Mouse (Mus musculus) limb, embryonic 15.5 days (tissue): Measurements from ENCODE around the gene Notch4. TPM values are rescaled to one million over a fixed set of nuclear protein-coding genes. Genes with fewer than 3 reads are reported as not detected.

Source experiments
- ATAC-seq: fragments of 200-750 bp; cut with Nextera tagmentation; 2 replicates; pipeline ENCODE4 v1.8.0; 2017; ENCODE audit warnings: low read depth, moderate TSS enrichment; ENCODE audit not compliant: insufficient number of reproducible peaks, low FRiP score, low TSS enrichment
- H3K27ac ChIP-seq: fragments of 300-500 bp; sonication (generic); 2 replicates; pipeline ENCODE4 v1.5.1; 2015; ENCODE audit warnings: moderate library complexity, mild to moderate bottlenecking, inconsistent platforms
- H3K27me3 ChIP-seq: fragments of 300-500 bp; sonication (generic); 2 replicates; pipeline ENCODE4 v1.6.1; 2015; ENCODE audit warnings: inconsistent platforms
- H3K36me3 ChIP-seq: fragments of 300-500 bp; sonication (generic); 2 replicates; pipeline ENCODE4 v1.6.1; 2015; ENCODE audit warnings: inconsistent platforms
- H3K4me1 ChIP-seq: fragments of 300-500 bp; sonication (generic); 2 replicates; pipeline ENCODE4 v1.6.1; 2015; ENCODE audit warnings: inconsistent platforms
- H3K4me2 ChIP-seq: fragments of 300-500 bp; sonication (generic); 2 replicates; pipeline ENCODE4 v1.6.1; 2015; ENCODE audit warnings: mild to moderate bottlenecking, inconsistent platforms
- H3K4me3 ChIP-seq: fragments of 300-500 bp; sonication (generic); 2 replicates; pipeline ENCODE4 v1.5.1; 2015; ENCODE audit warnings: mild to moderate bottlenecking, inconsistent platforms
- H3K9ac ChIP-seq: fragments of 300-500 bp; sonication (generic); 2 replicates; pipeline ENCODE4 v1.6.1; 2015; ENCODE audit warnings: inconsistent platforms
- H3K9me3 ChIP-seq: fragments of 300-500 bp; sonication (generic); 2 replicates; pipeline ENCODE4 v1.6.1; 2016; ENCODE audit warnings: inconsistent platforms
- WGBS: fragments of 180-500 bp; shearing (Covaris S2); methylation state at CpG from one replicate; pipeline ENCODE4 v1.1.7; 2015; 5-methylcytosine and 5-hydroxymethylcytosine counted together
- polyA plus RNA-seq: library from polyadenylated mRNA; unstranded; fragments of >200 nt; fragmentation: Nextera tagmentation; extraction: Ambion mirVana; gene quantifications from 2 replicates; pipeline ENCODE4 v1.2.1, GENCODE M21; 2015

Gene Notch4
- polyA plus RNA-seq, 1 experiment from 2014 or later, result 3.4 TPM

- peak overlapping the region; percentile 90; the same call in 1 of the 2 replicates for H3K4me2 ChIP-seq
- no peaks in the 10 kb centered on the region for H3K9me3 ChIP-seq
- H3K27me3 ChIP-seq, result peaks cover 33% of the 10 kb centered on the region
- 25% methylated on average over 12 of the region's 12 CpGs for WGBS
- no peak overlapping the region for H3K9ac ChIP-seq
- peak overlapping the region; percentile 78 for H3K4me3 ChIP-seq
- H3K36me3 ChIP-seq, result peaks cover 8% of the 10 kb centered on the region
- peaks cover 61% of the 10 kb centered on the region for H3K4me1 ChIP-seq
- no peak for ATAC-seq
- no peak overlapping the region for H3K27ac ChIP-seq
Measured at GRCm38 (mm10) chr17:34629796-34630603, 65.9 kb downstream of the Notch4 start.

- whole genome bisulfite sequencing, result 3% methylated on average over 42 of the region's 48 CpGs
- no peak for ATAC-seq
- Histone ChIP-seq H3K27me3 (peaks cover 33% of the 10 kb centered on the region), H3K36me3 (no peaks in the 10 kb centered on the region), H3K9ac (no peak overlapping the region; the same call in 1 of the 2 replicates), H3K27ac (no peak overlapping the region), H3K4me2 (peak overlapping the region; percentile 42), H3K9me3 (no peaks in the 10 kb centered on the region), H3K4me1 (peaks cover 61% of the 10 kb centered on the region), H3K4me3 (peak overlapping the region; percentile 78)
Measured at GRCm38 (mm10) chr17:34630761-34631301, 66.8 kb downstream of the Notch4 start.

- Histone ChIP-seq H3K9ac (no peak overlapping the region), H3K27ac (no peak overlapping the region), H3K4me1 (peaks cover 53% of the 10 kb centered on the region), H3K4me2 (peak overlapping the region; percentile 79), H3K36me3 (no peaks in the 10 kb centered on the region), H3K9me3 (no peaks in the 10 kb centered on the region), H3K4me3 (peak overlapping the region; percentile 39), H3K27me3 (peaks cover 33% of the 10 kb centered on the region)
- ATAC-seq, result no peak
- WGBS, result 6% methylated on average over 12 of the region's 12 CpGs
Measured at GRCm38 (mm10) chr17:34631647-34632046, 67.6 kb downstream of the Notch4 start.

- peak; percentile 49 for ATAC-seq
- Histone ChIP-seq H3K4me1 (peaks cover 50% of the 10 kb centered on the region), H3K27me3 (peaks cover 33% of the 10 kb centered on the region)
Measured at GRCm38 (mm10) chr17:34632261-34632691, 68.2 kb downstream of the Notch4 start.

GRCm38 (mm10) chr17:34635671-34636070, 71.6 kb downstream of the Notch4 start:
- no peak overlapping the region for H3K4me3 ChIP-seq
- 56% methylated on average over 2 of the region's 2 CpGs for WGBS
- peaks cover 26% of the 10 kb centered on the region for H3K4me1 ChIP-seq
- H3K4me2 ChIP-seq, result no peak overlapping the region
- no peaks in the 10 kb centered on the region for H3K36me3 ChIP-seq
- H3K9me3 ChIP-seq, result no peaks in the 10 kb centered on the region
- H3K9ac ChIP-seq, result no peak overlapping the region
- no peak for ATAC-seq
- H3K27ac ChIP-seq, result no peak overlapping the region
- peaks cover 20% of the 10 kb centered on the region for H3K27me3 ChIP-seq

More at GRCm38 (mm10) chr17:34632261-34632691, 68.2 kb downstream of the Notch4 start:
- H3K4me2 ChIP-seq, result peak overlapping the region; percentile 79
- H3K9me3 ChIP-seq, result no peaks in the 10 kb centered on the region
- H3K27ac ChIP-seq, result no peak overlapping the region
- WGBS, result under 1% methylated on average over 26 of the region's 26 CpGs
- no peaks in the 10 kb centered on the region for H3K36me3 ChIP-seq
- H3K9ac ChIP-seq, result 0 out of 2 replicates have a peak overlapping the region, but pooled peaks have one; percentile 7
- peak overlapping the region; percentile 39 for H3K4me3 ChIP-seq

- H3K4me2 ChIP-seq, result no peak overlapping the region
- H3K9ac ChIP-seq, result no peak overlapping the region
- no peaks in the 10 kb centered on the region for H3K9me3 ChIP-seq
- no peak overlapping the region for H3K27ac ChIP-seq
- peaks cover 17% of the 10 kb centered on the region for H3K4me1 ChIP-seq
- H3K4me3 ChIP-seq, result no peak overlapping the region
- peaks cover 7% of the 10 kb centered on the region; the same call in 1 of the 2 replicates for H3K27me3 ChIP-seq
- no peak for ATAC-seq
- no peaks in the 10 kb centered on the region for H3K36me3 ChIP-seq
- WGBS, result 55% methylated on average over 3 of the region's 3 CpGs
Measured at GRCm38 (mm10) chr17:34637459-34637858, 73.4 kb downstream of the Notch4 start.

Other genes starting within 250 kb of the Notch4 start
- not detected in 2 replicates for gene H2-Eb2, start 238.6 kb upstream of the Notch4 start, polyA plus RNA-seq
- 0.20 TPM in 2 replicates for gene Btnl2, start 209.4 kb upstream of the Notch4 start, polyA plus RNA-seq
- gene Btnl1, start 187.1 kb upstream of the Notch4 start, polyA plus RNA-seq, result not detected in 2 replicates
- 0.61 TPM in 1 of 2 replicates, not detected in the other for gene BC051142, start 165.4 kb upstream of the Notch4 start, polyA plus RNA-seq
- not detected in 2 replicates for gene Btnl4, start 87.0 kb upstream of the Notch4 start, polyA plus RNA-seq
- gene Btnl6, start 46.9 kb upstream of the Notch4 start, polyA plus RNA-seq, result not detected in 2 replicates
- gene Gpsm3, start 25.5 kb downstream of the Notch4 start, polyA plus RNA-seq, result 7.2 and 10.1 TPM in 2 replicates
- 9.6 and 9.8 TPM in 2 replicates for gene Pbx2, start 27.0 kb downstream of the Notch4 start, polyA plus RNA-seq
- gene Ager, start 33.6 kb downstream of the Notch4 start, polyA plus RNA-seq, result 2.0 and 2.5 TPM in 2 replicates
- gene Rnf5, start 39.4 kb downstream of the Notch4 start, polyA plus RNA-seq, result 107 and 111 TPM in 2 replicates
- 45.8 and 50.6 TPM in 2 replicates for gene Agpat1, start 40.0 kb downstream of the Notch4 start, polyA plus RNA-seq
- gene Egfl8, start 51.7 kb downstream of the Notch4 start, polyA plus RNA-seq, result 8.3 and 13.4 TPM in 2 replicates
- gene Ppt2, start 64.2 kb downstream of the Notch4 start, polyA plus RNA-seq, result 26.8 and 29.9 TPM in 2 replicates
- 0.46 and 0.60 TPM in 2 replicates for gene Prrt1, start 65.3 kb downstream of the Notch4 start, polyA plus RNA-seq
- 15.5 and 17.1 TPM in 2 replicates for gene Fkbpl, start 80.5 kb downstream of the Notch4 start, polyA plus RNA-seq
- 85.4 and 88.3 TPM in 2 replicates for gene Atf6b, start 82.9 kb downstream of the Notch4 start, polyA plus RNA-seq
- 1.9 and 4.2 TPM in 2 replicates for gene Tnxb, start 106.3 kb downstream of the Notch4 start, polyA plus RNA-seq
- gene C4b, start 179.6 kb downstream of the Notch4 start, polyA plus RNA-seq, result 1.5 and 3.3 TPM in 2 replicates
- gene Cyp21a1, start 240.3 kb downstream of the Notch4 start, polyA plus RNA-seq, result 0.12 and 0.25 TPM in 2 replicates